ENCODE assay signal across 9 mouse cellular contexts in genomic region chr4:95353894-95354319, GRCm38 (mm10).
DNase-seq lines count a peak whose midpoint lies in the region; ATAC-seq and TF ChIP-seq lines count a peak whose summit lies in the region.
"Had no signal": no experiment of that assay in that cellular context is flagged by ENCODE, and none has a peak within 500 bp of the region (broad histone marks: within the 10 kb centered on the region; RNA-seq: fewer than 3 reads in every experiment).

No protein-coding gene starts in this region.

- H3K9me3 ChIP-seq in neural tube, embryonic 11.5 days (ENCODE audit: control insufficient read depth, low read length), result no peaks in the 10 kb centered on the region
- H3K9me3 ChIP-seq in embryonic facial prominence, embryonic 11.5 days (replicated peaks; ENCODE audit: control insufficient read depth, low read length), result no peaks in the 10 kb centered on the region
- H3K9me3 ChIP-seq in kidney, postnatal 0 days (replicated peaks; ENCODE audit: low read length), result no peaks in the 10 kb centered on the region

- H3K36me3 ChIP-seq in neural tube, embryonic 11.5 days (ENCODE audit: control insufficient read depth, insufficient read depth, low read length), result no peaks in the 10 kb centered on the region
- H3K36me3 ChIP-seq in embryonic facial prominence, embryonic 11.5 days (replicated peaks; ENCODE audit: control insufficient read depth, insufficient read depth, low read depth, low read length), result no peaks in the 10 kb centered on the region
- H3K36me3 ChIP-seq in kidney, postnatal 0 days (ENCODE audit: insufficient read depth, low read length), result no peaks in the 10 kb centered on the region

- no peaks in the 10 kb centered on the region for H3K4me1 ChIP-seq in neural tube, embryonic 11.5 days (ENCODE audit: control insufficient read depth, insufficient read depth, low read length)
- H3K4me1 ChIP-seq in embryonic facial prominence, embryonic 11.5 days (ENCODE audit: control insufficient read depth, insufficient read depth, low read length), result no peaks in the 10 kb centered on the region
- peaks cover 3% of the 10 kb centered on the region; the same call in 1 of the 2 replicates for H3K4me1 ChIP-seq in kidney, postnatal 0 days (replicated peaks; ENCODE audit: insufficient read depth, low read length)

- H3K27me3 ChIP-seq in neural tube, embryonic 11.5 days (ENCODE audit: control insufficient read depth, insufficient read depth, low read length), result no peaks in the 10 kb centered on the region
- no peaks in the 10 kb centered on the region for H3K27me3 ChIP-seq in embryonic facial prominence, embryonic 11.5 days (ENCODE audit: control insufficient read depth, insufficient read depth, low read length)
- H3K27me3 ChIP-seq in kidney, postnatal 0 days (ENCODE audit: insufficient read depth, low read length), result no peaks in the 10 kb centered on the region
- H3K27me3 ChIP-seq: Patski had no signal

- H3K27ac ChIP-seq in neural tube, embryonic 11.5 days (ENCODE audit: low read depth, low read length), result no peak overlapping the region
- H3K27ac ChIP-seq in embryonic facial prominence, embryonic 11.5 days (replicated peaks; ENCODE audit: low read depth, low read length), result no peak overlapping the region
- H3K27ac ChIP-seq in kidney, postnatal 0 days, result peak overlapping the region; percentile 77

- no peak for ATAC-seq in neural tube, embryonic 11.5 days (ENCODE audit: insufficient read depth, low FRiP score, low TSS enrichment)
- ATAC-seq in embryonic facial prominence, embryonic 11.5 days (replicated peaks; ENCODE audit: insufficient number of reproducible peaks, low FRiP score, low TSS enrichment, low read depth), result no peak
- ATAC-seq in kidney, postnatal 0 days (replicated peaks; ENCODE audit: low FRiP score, low read depth), result peak; percentile 33; the same call in 1 of the 2 replicates
- ATAC-seq: Patski had no signal

- no peak for TF ChIP-seq CTCF in kidney, postnatal 0 days (IDR thresholded peaks at IDR 0.05; ENCODE audit: low read depth)

- peak; percentile 48 for DNase-seq in neural tube, embryonic 11.5 days (ENCODE audit: low spot score)
- DNase-seq in neural tube, embryonic 10.5 days (ENCODE audit: extremely low spot score, low spot score), result no peak
- peak; percentile 29 for DNase-seq in embryonic facial prominence, embryonic 11.5 days (ENCODE audit: low spot score)
- DNase-seq in heart, postnatal 14 days, result peak; percentile 34 to 41
- peak; percentile 73 for DNase-seq in kidney, postnatal 0 days (ENCODE audit: low spot score)
- peak; percentile 84 for DNase-seq in lung, postnatal 36 days
- DNase-seq in thymus, postnatal 14 days, result peak; percentile 59
- no peak for DNase-seq in c-Kit-positive CD71-positive TER-119-positive erythroid progenitor cells, embryonic 14.5 days (ENCODE audit: low spot score)

- H3K9ac ChIP-seq in neural tube, embryonic 11.5 days (ENCODE audit: low read length), result no peak overlapping the region
- H3K9ac ChIP-seq in embryonic facial prominence, embryonic 11.5 days (replicated peaks; ENCODE audit: low read length), result no peak overlapping the region
- no peak overlapping the region for H3K9ac ChIP-seq in kidney, postnatal 0 days (ENCODE audit: low read depth, low read length)

- H3K4me3 ChIP-seq in neural tube, embryonic 11.5 days (ENCODE audit: low read depth, low read length), result no peak overlapping the region
- H3K4me3 ChIP-seq in embryonic facial prominence, embryonic 11.5 days (ENCODE audit: low read depth, low read length), result no peak overlapping the region
- H3K4me3 ChIP-seq in kidney, postnatal 0 days (replicated peaks; ENCODE audit: low read depth, low read length), result no peak overlapping the region

- no peak overlapping the region for H3K4me2 ChIP-seq in neural tube, embryonic 11.5 days (ENCODE audit: low read depth)
- H3K4me2 ChIP-seq in embryonic facial prominence, embryonic 11.5 days (ENCODE audit: low read depth, low read length), result no peak overlapping the region
- H3K4me2 ChIP-seq in kidney, postnatal 0 days (ENCODE audit: low read length), result no peak overlapping the region

- intact Hi-C loops in heart, postnatal 14 days (cut with DNase I), result no loop called here

- WGBS in neural tube, embryonic 11.5 days, result 40% methylated on average over 7 of the region's 7 CpGs
- 55% methylated on average over 7 of the region's 7 CpGs for WGBS in embryonic facial prominence, embryonic 11.5 days
- WGBS in kidney, postnatal 0 days, result 45% methylated on average over 7 of the region's 7 CpGs

Comparison
In these comparisons a context has a peak if more than half of its experiments do, and no peak if none do; other contexts are left out.
1. DNase-seq: peak in neural tube, embryonic 11.5 days (single experiment), embryonic facial prominence, embryonic 11.5 days (single experiment), heart, postnatal 14 days (2 of 2), kidney, postnatal 0 days (single experiment), lung, postnatal 36 days (single experiment) and thymus, postnatal 14 days (single experiment); none in neural tube, embryonic 10.5 days (single experiment) and c-Kit-positive CD71-positive TER-119-positive erythroid progenitor cells, embryonic 14.5 days (single experiment).